Mouse (Mus musculus) CH12.LX (cell line): ENCODE results near the gene Ifna4. TPM values are rescaled to one million over a fixed set of nuclear protein-coding genes. Genes with fewer than 3 reads are reported as not detected.

Experiments used
- DNase-seq: peaks from one replicate; pipeline ENCODE4 v3.0.0-alpha.2; 2013; ENCODE audit errors: extremely low read depth
- H3K27ac ChIP-seq: 2 replicates; pipeline ENCODE4 v1.5.1; 2012; ENCODE audit warnings: low read depth, mild to moderate bottlenecking, control low read depth, moderate library complexity; ENCODE audit not compliant: insufficient read depth
- H3K27me3 ChIP-seq: replicated peaks from 2 replicates; pipeline ENCODE3; 2012; ENCODE audit warnings: inconsistent platforms
- H3K36me3 ChIP-seq, 2 experiments: replicated peaks in 1 of 2; 2 replicates each; pipeline versions ENCODE3 to v1.6.1; 2012; ENCODE audit warnings: inconsistent platforms in 1 of 2, low read length in 1 of 2, mild to moderate bottlenecking in 1 of 2, mixed read lengths in 1 of 2, moderate library complexity in 1 of 2; ENCODE audit not compliant: control insufficient read depth in 1 of 2, insufficient read depth in 1 of 2
- H3K4me1 ChIP-seq, 2 experiments: 2 replicates each; pipeline ENCODE4 v1.6.1; 2012; ENCODE audit warnings: inconsistent platforms in 1 of 2, moderate library complexity in 1 of 2; ENCODE audit not compliant: insufficient read depth in 2 of 2, control insufficient read depth in 1 of 2
- H3K4me2 ChIP-seq: 2 replicates; pipeline ENCODE4 v1.6.1; 2012; ENCODE audit warnings: low read depth, mild to moderate bottlenecking, control low read depth; ENCODE audit not compliant: poor library complexity, insufficient read depth, severe bottlenecking
- H3K4me3 ChIP-seq, 3 experiments: fragments of 150-350 bp in 1 of 3; sonication (generic) in 1 of 3; replicated peaks in 1 of 3; 2 replicates each; pipeline versions ENCODE3 to v1.5.1; 2011 to 2012; ENCODE audit warnings: low read depth in 2 of 3, low read length in 2 of 3, mild to moderate bottlenecking in 2 of 3, moderate library complexity in 2 of 3, control low read depth in 1 of 3, improper control_type of control experiment in 1 of 3, inconsistent platforms in 1 of 3, mixed read lengths in 1 of 3; ENCODE audit not compliant: poor library complexity in 1 of 3
- H3K79me2 ChIP-seq: replicated peaks from 2 replicates; pipeline ENCODE4 v1.6.1; 2012; ENCODE audit warnings: mild to moderate bottlenecking, moderate library complexity; ENCODE audit not compliant: control insufficient read depth, poor library complexity, insufficient read depth, severe bottlenecking; ENCODE audit errors: extremely low read depth
- H3K9ac ChIP-seq: 2 replicates; pipeline ENCODE4 v1.6.1; 2012; ENCODE audit warnings: low read depth, mild to moderate bottlenecking, control low read depth, moderate library complexity; ENCODE audit not compliant: insufficient read depth
- H3K9me3 ChIP-seq: replicated peaks from 2 replicates; pipeline ENCODE3; 2012; ENCODE audit warnings: low read length, inconsistent platforms, mixed read lengths
- BHLHE40 ChIP-seq: IDR thresholded peaks from 2 replicates; pipeline ENCODE4 v1.6.1; 2011; ENCODE audit warnings: mild to moderate bottlenecking, low read depth, low read length, improper control_type of control experiment
- CTCF ChIP-seq, 2 experiments: IDR thresholded peaks in 1 of 2; conservative IDR thresholded peaks in 1 of 2; 2 replicates each; pipeline ENCODE4 v1.5.1; 2011 to 2012; ENCODE audit warnings: low read depth in 2 of 2, low read length in 2 of 2, improper control_type of control experiment in 1 of 2, inconsistent platforms in 1 of 2, mild to moderate bottlenecking in 1 of 2, moderate library complexity in 1 of 2
- E2F4 ChIP-seq: IDR thresholded peaks from 2 replicates; pipeline ENCODE4 v1.6.1; 2011; ENCODE audit warnings: low read depth, low read length, improper control_type of control experiment; ENCODE audit not compliant: insufficient replicate concordance
- ELF1 ChIP-seq: IDR thresholded peaks from 2 replicates; pipeline ENCODE4 v1.6.1; 2014; ENCODE audit warnings: low read depth, mild to moderate bottlenecking, inconsistent platforms, low read length, improper control_type of control experiment
- EP300 ChIP-seq: IDR thresholded peaks from 2 replicates; pipeline ENCODE4 v1.6.1; 2011; ENCODE audit warnings: low read length, improper control_type of control experiment
- JUN ChIP-seq: IDR thresholded peaks from 2 replicates; pipeline ENCODE4 v1.6.1; 2011; ENCODE audit warnings: low read depth, mild to moderate bottlenecking, low read length, improper control_type of control experiment, moderate library complexity; ENCODE audit not compliant: insufficient read depth
- JUND ChIP-seq: conservative IDR thresholded peaks from 2 replicates; pipeline ENCODE4 v1.6.1; 2011; ENCODE audit warnings: low read depth, low read length, improper control_type of control experiment
- KAT2A ChIP-seq: IDR thresholded peaks from 2 replicates; pipeline ENCODE4 v1.6.1; 2012; ENCODE audit warnings: low read length, improper control_type of control experiment, inconsistent platforms; ENCODE audit not compliant: insufficient replicate concordance
- MAX ChIP-seq: IDR thresholded peaks from 2 replicates; pipeline ENCODE4 v1.6.1; 2011; ENCODE audit warnings: low read length, improper control_type of control experiment
- MYC ChIP-seq: IDR thresholded peaks from 2 replicates; pipeline ENCODE4 v1.6.1; 2011; ENCODE audit warnings: low read depth, mild to moderate bottlenecking, improper control_type of control experiment, low read length
- NELFE ChIP-seq: IDR thresholded peaks from 2 replicates; pipeline ENCODE4 v1.6.1; 2011; ENCODE audit warnings: low read depth, low read length, improper control_type of control experiment
- NRF1 ChIP-seq: IDR thresholded peaks from 2 replicates; pipeline ENCODE4 v1.6.1; 2014; ENCODE audit warnings: low read depth, mild to moderate bottlenecking, inconsistent platforms, low read length, improper control_type of control experiment, moderate library complexity
- PAX5 ChIP-seq: IDR thresholded peaks from 2 replicates; pipeline ENCODE4 v1.6.1; 2012; ENCODE audit warnings: low read length, inconsistent platforms, mixed read lengths
- RAD21 ChIP-seq: IDR thresholded peaks from 2 replicates; pipeline ENCODE4 v1.6.1; 2011; ENCODE audit warnings: low read depth, mild to moderate bottlenecking, low read length, improper control_type of control experiment, moderate library complexity
- RCOR1 ChIP-seq: conservative IDR thresholded peaks from 2 replicates; pipeline ENCODE4 v1.6.1; 2012; ENCODE audit warnings: low read depth, mild to moderate bottlenecking, inconsistent platforms, low read length, improper control_type of control experiment
- SIN3A ChIP-seq: IDR thresholded peaks from 2 replicates; pipeline ENCODE4 v1.6.1; 2012; ENCODE audit warnings: low read length, improper control_type of control experiment, inconsistent platforms
- SMC3 ChIP-seq: IDR thresholded peaks from 2 replicates; pipeline ENCODE4 v1.6.1; 2011; ENCODE audit warnings: low read depth, low read length, improper control_type of control experiment
- TBP ChIP-seq: conservative IDR thresholded peaks from 2 replicates; pipeline ENCODE4 v1.6.1; 2011; ENCODE audit warnings: low read depth, low read length, improper control_type of control experiment
- USF1 ChIP-seq: IDR thresholded peaks from 2 replicates; pipeline ENCODE4 v1.6.1; 2014; ENCODE audit warnings: low read depth, mild to moderate bottlenecking, inconsistent platforms, low read length, improper control_type of control experiment
- ZMIZ1 ChIP-seq: IDR thresholded peaks from 2 replicates; pipeline ENCODE4 v1.6.1; 2012; ENCODE audit warnings: low read depth, mild to moderate bottlenecking, inconsistent platforms, low read length, improper control_type of control experiment
- ZNF384 ChIP-seq: IDR thresholded peaks from 2 replicates; pipeline ENCODE4 v1.6.1; 2012; ENCODE audit warnings: low read depth, low read length, improper control_type of control experiment, inconsistent platforms
- dilution Hi-C: fragments of 300-500 bp; cut with MboI; formaldehyde crosslinking; loops from 2 replicates; pipeline ENCODE4 v1.14.3; 2020; ENCODE audit warnings: low sequenced_read_pairs; ENCODE audit not compliant: extremely low pct_unique_long_range_greater_than_20kb, extremely low pct_ligation_motif_present
- in situ Hi-C: fragments of 300-500 bp; cut with MboI; formaldehyde crosslinking; loops from 3 replicates; pipeline ENCODE4 v1.14.3; 2019; ENCODE audit warnings: low sequenced_read_pairs, low pct_ligation_motif_present, low pct_unique_long_range_greater_than_20kb, mixed read lengths
- polyA plus RNA-seq: library from polyadenylated mRNA; unstranded; fragments of >175 nt; gene quantifications from 2 replicates; pipeline ENCODE4 v1.2.1, GENCODE M21; 2012; ENCODE audit warnings: low read depth; ENCODE audit not compliant: insufficient read length
- total RNA-seq, 2 experiments: library from RNA; depleted of rRNA; stranded (reverse); fragments of 300-350 nt in 1 of 2; fragments of >200 nt in 1 of 2; gene quantifications; 2 replicates each; pipeline ENCODE4 v1.2.3; 2012 to 2014

Ifna4 gene
- total and polyA plus RNA-seq, 3 experiments, result not detected

- in situ Hi-C loops, result no loop called here
- DNase-seq, result peak; percentile 15
- dilution Hi-C loops, result no loop called here
These were observed 2.8 kb upstream of the Ifna4 start for GRCm38 (mm10) chr4:88838828-88839227.

GRCm38 (mm10) chr4:88840058-88840457 lies 1.6 kb upstream of the Ifna4 start:
- no peak overlapping the region for H3K27ac ChIP-seq

More at GRCm38 (mm10) chr4:88838828-88839227, 2.8 kb upstream of the Ifna4 start:
- Histone ChIP-seq H3K4me1 (peaks cover 5 to 10% of the 10 kb centered on the region in 2 experiments; a peak in 3 of 4 replicates), H3K36me3 (no peaks in the 10 kb centered on the region), H3K9me3 (no peaks in the 10 kb centered on the region), H3K9ac (no peak overlapping the region), H3K27ac (no peak overlapping the region), H3K4me2 (no peak overlapping the region), H3K4me3 (no peak overlapping the region), H3K79me2 (no peaks in the 10 kb centered on the region), H3K27me3 (peaks cover 49% of the 10 kb centered on the region)
- TF ChIP-seq CTCF (conservative IDR thresholded peaks at IDR 0.05 in 1 of 2, IDR thresholded peaks at IDR 0.05 in 1 of 2; ENCODE audit: low read depth in 2 of 2, low read length in 2 of 2) (peak; percentile 53 to 74; a peak in 3 of 4 replicates), RAD21 (peak; percentile 14), SMC3 (peak; percentile 14; the same call in 1 of the 2 replicates), ELF1 (no peak)

GRCm38 (mm10) chr4:88845334-88845733 lies 3.7 kb downstream of the Ifna4 start:
- peak; percentile 15 to 61; a peak in 3 of 4 replicates for TF ChIP-seq CTCF (conservative IDR thresholded peaks at IDR 0.05 in 1 of 2, IDR thresholded peaks at IDR 0.05 in 1 of 2; ENCODE audit: low read depth in 2 of 2, low read length in 2 of 2)
- TF ChIP-seq USF1, result no peak
- no peak for TF ChIP-seq ZNF384
- no peak for TF ChIP-seq SIN3A
- TF ChIP-seq SMC3, result peak; percentile 12; the same call in 1 of the 2 replicates
- no peak for TF ChIP-seq ZMIZ1
- TF ChIP-seq E2F4, result 0 out of 2 replicates have a peak, but pooled peaks have one; percentile 41
- TF ChIP-seq PAX5, result no peak
- TF ChIP-seq RAD21, result peak; percentile 2
- TF ChIP-seq JUND, result no peak
- H3K4me3 ChIP-seq, result no peak overlapping the region
- H3K36me3 ChIP-seq, result no peaks in the 10 kb centered on the region
- H3K4me1 ChIP-seq, result peaks cover 5 to 10% of the 10 kb centered on the region in 2 experiments; a peak in 3 of 4 replicates
- DNase-seq, result no peak
- no peak overlapping the region for H3K27ac ChIP-seq
- H3K9ac ChIP-seq, result no peak overlapping the region
- in situ Hi-C loops, result no loop called here
- no peak overlapping the region for H3K4me2 ChIP-seq
- no peaks in the 10 kb centered on the region for H3K9me3 ChIP-seq
- dilution Hi-C loops, result no loop called here
- peaks cover 63% of the 10 kb centered on the region for H3K27me3 ChIP-seq
- H3K79me2 ChIP-seq, result no peaks in the 10 kb centered on the region

More at GRCm38 (mm10) chr4:88840058-88840457, 1.6 kb upstream of the Ifna4 start:
- peaks cover 5 to 10% of the 10 kb centered on the region in 2 experiments; a peak in 3 of 4 replicates for H3K4me1 ChIP-seq
- DNase-seq, result no peak
- no peak overlapping the region for H3K9ac ChIP-seq
- peaks cover 51% of the 10 kb centered on the region for H3K27me3 ChIP-seq
- H3K4me2 ChIP-seq, result no peak overlapping the region
- in situ Hi-C loops (no loop called here), dilution Hi-C loops (no loop called here)
- no peaks in the 10 kb centered on the region for H3K79me2 ChIP-seq
- TF ChIP-seq SMC3 (no peak), ELF1 (no peak), EP300 (peak; percentile 21; the same call in 1 of the 2 replicates), RCOR1 (no peak), JUND (peak; percentile 53), MYC (no peak), TBP (no peak), JUN (peak; percentile 32; the same call in 1 of the 2 replicates), ZNF384 (peak; percentile 73; the same call in 1 of the 2 replicates), BHLHE40 (no peak), NELFE (no peak), MAX (no peak), KAT2A (no peak), NRF1 (no peak)
- H3K9me3 ChIP-seq, result no peaks in the 10 kb centered on the region
- no peaks in the 10 kb centered on the region for H3K36me3 ChIP-seq
- no peak overlapping the region for H3K4me3 ChIP-seq
